Mouse (Mus musculus) heart, embryonic 12.5 days (tissue): Measurements from ENCODE around the gene Fcor. TPM values are rescaled to one million over a fixed set of nuclear protein-coding genes. Genes with fewer than 3 reads are reported as not detected.

Experiments
- ATAC-seq: fragments of 200-750 bp; cut with Nextera tagmentation; 2 replicates; pipeline ENCODE4 v1.8.0; 2017; ENCODE audit warnings: moderate TSS enrichment, moderate library complexity; ENCODE audit not compliant: insufficient number of reproducible peaks, low FRiP score
- H3K27ac ChIP-seq: fragments of 300-500 bp; sonication (generic); 2 replicates; pipeline ENCODE4 v1.5.1; 2016; ENCODE audit warnings: mild to moderate bottlenecking, moderate library complexity; ENCODE audit not compliant: poor library complexity, severe bottlenecking
- H3K27me3 ChIP-seq: fragments of 300-500 bp; sonication (generic); replicated peaks from 2 replicates; pipeline ENCODE4 v1.6.1; 2016; ENCODE audit warnings: mild to moderate bottlenecking, moderate library complexity
- H3K36me3 ChIP-seq: fragments of 300-500 bp; sonication (generic); 2 replicates; pipeline ENCODE4 v1.6.1; 2016; ENCODE audit warnings: mild to moderate bottlenecking, moderate library complexity
- H3K4me1 ChIP-seq: fragments of 300-500 bp; sonication (generic); replicated peaks from 2 replicates; pipeline ENCODE4 v1.6.1; 2016; ENCODE audit warnings: mild to moderate bottlenecking
- H3K4me2 ChIP-seq: fragments of 300-500 bp; sonication (generic); 2 replicates; pipeline ENCODE4 v1.6.1; 2016; ENCODE audit warnings: mild to moderate bottlenecking, moderate library complexity
- H3K4me3 ChIP-seq: fragments of 300-500 bp; sonication (generic); 2 replicates; pipeline ENCODE4 v1.5.1; 2016; ENCODE audit warnings: mild to moderate bottlenecking
- H3K9ac ChIP-seq: fragments of 300-500 bp; sonication (generic); 2 replicates; pipeline ENCODE4 v1.6.1; 2016; ENCODE audit warnings: mild to moderate bottlenecking, moderate library complexity
- H3K9me3 ChIP-seq: fragments of 300-500 bp; sonication (generic); replicated peaks from 2 replicates; pipeline ENCODE4 v1.6.1; 2016; ENCODE audit warnings: mild to moderate bottlenecking, moderate library complexity
- WGBS: fragments of 180-500 bp; shearing (Covaris S2); methylation state at CpG from one replicate; pipeline ENCODE4 v1.1.7; 2016; 5-methylcytosine and 5-hydroxymethylcytosine counted together
- polyA plus RNA-seq: library from polyadenylated mRNA; unstranded; fragments of >200 nt; fragmentation: Nextera tagmentation; extraction: Ambion mirVana; gene quantifications from 2 replicates; pipeline ENCODE4 v1.2.1, GENCODE M21; 2016

Gene Fcor
- polyA plus RNA-seq, 1 experiment from 2014 or later, result 6.7 TPM

- Histone ChIP-seq H3K36me3 (peaks cover 6% of the 10 kb centered on the region; the same call in 1 of the 2 replicates), H3K4me1 (no peaks in the 10 kb centered on the region), H3K27me3 (no peaks in the 10 kb centered on the region), H3K4me3 (no peak overlapping the region), H3K9ac (no peak overlapping the region), H3K4me2 (no peak overlapping the region), H3K27ac (no peak overlapping the region), H3K9me3 (no peaks in the 10 kb centered on the region)
- ATAC-seq, result no peak
- 71% methylated on average over 4 of the region's 4 CpGs for WGBS
Measured at GRCm38 (mm10) chr8:3647561-3647960, 24.6 kb downstream of the Fcor start.

DNA sequence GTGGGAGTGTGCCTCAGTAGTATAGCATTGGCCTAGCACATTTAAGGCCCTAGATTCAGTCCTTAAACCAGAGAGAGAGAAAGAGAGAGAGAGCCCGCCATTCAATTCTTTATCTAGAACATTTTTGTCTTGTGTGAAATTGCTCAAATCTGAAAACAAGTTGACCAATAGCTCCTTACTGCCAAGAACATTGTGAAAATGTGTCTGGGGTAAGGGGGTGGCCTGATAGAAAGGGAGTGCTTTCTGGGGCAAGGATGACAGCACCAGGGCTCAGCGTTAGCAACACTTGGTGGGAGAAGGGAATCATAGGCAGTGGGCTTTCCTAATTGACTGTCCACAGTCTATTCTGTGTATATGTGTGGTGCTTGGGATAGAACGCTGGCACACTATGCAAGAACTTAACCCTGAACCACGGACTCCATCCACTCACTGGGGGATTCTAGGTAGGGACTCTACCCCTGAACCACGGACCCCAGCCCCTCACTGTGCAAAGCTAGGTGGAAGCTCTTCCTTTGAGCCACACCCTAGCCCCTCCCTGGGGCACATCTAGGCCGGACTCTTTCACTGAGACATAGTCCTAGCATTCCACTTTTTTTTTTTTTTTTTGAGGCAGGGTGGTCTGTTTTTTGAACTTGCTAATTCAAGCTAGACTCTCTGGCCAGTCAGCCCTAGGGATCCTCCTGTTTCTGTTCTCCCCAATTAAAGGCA, 25.2 kb downstream of the Fcor start:
- no peak for ATAC-seq
- H3K4me2 ChIP-seq, result no peak overlapping the region
- no peaks in the 10 kb centered on the region for H3K4me1 ChIP-seq
- no peak overlapping the region for H3K4me3 ChIP-seq
- peaks cover 8% of the 10 kb centered on the region; the same call in 1 of the 2 replicates for H3K36me3 ChIP-seq
- H3K9ac ChIP-seq, result no peak overlapping the region
- no peaks in the 10 kb centered on the region for H3K9me3 ChIP-seq
- H3K27me3 ChIP-seq, result no peaks in the 10 kb centered on the region
- H3K27ac ChIP-seq, result no peak overlapping the region
- WGBS, result 77% methylated on average over 6 of the region's 6 CpGs

DNA sequence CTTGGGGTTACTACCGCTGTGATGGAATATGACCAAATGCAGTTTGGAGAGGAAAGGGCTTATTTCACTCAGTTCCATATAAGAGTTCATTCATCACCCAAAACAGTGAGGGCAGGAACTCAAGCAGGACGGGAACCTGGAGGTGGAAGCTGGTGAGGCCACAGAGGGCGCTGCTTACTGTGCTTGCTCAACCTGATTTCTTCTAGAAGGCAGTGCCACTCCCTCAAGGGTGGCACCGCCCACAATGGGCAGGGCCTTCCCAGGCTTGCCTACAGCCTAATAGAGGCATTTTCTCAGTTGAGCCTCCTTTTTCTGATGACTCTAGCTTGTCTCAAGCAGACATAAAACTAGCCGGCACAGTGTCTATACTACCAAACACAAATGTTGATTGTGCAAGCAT, 26.4 kb downstream of the Fcor start:
- peaks cover 20% of the 10 kb centered on the region; the same call in 1 of the 2 replicates for H3K36me3 ChIP-seq
- no peak for ATAC-seq
- H3K9ac ChIP-seq, result no peak overlapping the region
- H3K4me3 ChIP-seq, result no peak overlapping the region
- WGBS, result 16% methylated on average over 5 of the region's 5 CpGs
- no peak overlapping the region for H3K27ac ChIP-seq
- H3K4me2 ChIP-seq, result no peak overlapping the region
- H3K4me1 ChIP-seq, result no peaks in the 10 kb centered on the region
- H3K9me3 ChIP-seq, result no peaks in the 10 kb centered on the region
- H3K27me3 ChIP-seq, result no peaks in the 10 kb centered on the region

GRCm38 (mm10) chr8:3631478-3631875, 40.7 kb downstream of the Fcor start:
- no peak overlapping the region for H3K27ac ChIP-seq

DNA sequence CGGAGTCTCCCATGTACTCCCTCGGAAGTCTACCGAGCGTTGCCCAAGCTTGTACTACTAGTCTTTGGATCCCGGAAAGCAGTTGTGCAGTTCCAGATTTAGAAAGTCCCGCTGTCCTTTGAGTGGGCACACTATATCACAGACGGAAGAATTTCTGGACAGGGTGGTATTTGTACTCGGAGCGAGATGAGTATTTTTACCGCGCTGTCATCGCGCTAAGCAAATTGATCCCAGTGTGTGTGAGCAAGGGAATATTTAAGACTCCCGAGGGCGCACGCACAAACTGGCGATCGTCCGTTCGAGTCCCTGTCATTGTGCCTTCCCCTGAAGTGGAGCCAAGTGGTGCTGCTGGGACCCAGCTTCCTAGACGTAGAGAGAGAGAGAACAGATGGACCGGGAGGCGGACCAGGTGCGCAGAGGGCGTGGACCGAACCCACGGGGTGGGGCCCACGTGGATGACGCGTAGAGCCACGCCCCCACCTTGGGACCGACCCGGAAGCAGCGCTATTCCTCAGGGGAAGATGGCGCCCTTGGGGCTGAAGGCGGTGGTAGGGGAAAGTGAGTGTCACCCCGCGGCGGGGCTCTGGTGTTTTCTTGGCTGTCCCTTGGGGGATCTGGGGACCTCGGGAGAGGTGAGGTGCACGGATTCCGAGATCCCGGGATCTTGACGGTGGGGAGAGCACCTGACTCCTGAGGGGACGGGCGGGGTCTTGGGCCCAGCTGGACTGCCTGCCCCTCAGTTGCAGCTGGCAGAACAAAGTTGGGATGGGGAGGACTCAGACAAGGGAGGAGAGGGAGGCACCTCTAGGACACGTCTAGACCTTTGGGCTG, 41.3 kb downstream of the Fcor start, which contains the start of gene Stxbp2:
Gene Stxbp2, plus strand, starts transcription at position 309 of the 831 bp plus-strand sequence.
- peak; percentile 91 for ATAC-seq

More at GRCm38 (mm10) chr8:3631478-3631875, 40.7 kb downstream of the Fcor start:
- H3K9me3 ChIP-seq, result no peaks in the 10 kb centered on the region
- peak overlapping the region; percentile 69 for H3K4me3 ChIP-seq
- peak; percentile 70; the same call in 1 of the 2 replicates for ATAC-seq
- H3K27me3 ChIP-seq, result 0 out of 2 replicates have a peak, but pooled peaks cover 5% of the 10 kb centered on the region
- peak overlapping the region; percentile 68 for H3K9ac ChIP-seq
- peaks cover 31% of the 10 kb centered on the region for H3K36me3 ChIP-seq
- peaks cover 9% of the 10 kb centered on the region for H3K4me1 ChIP-seq
- WGBS, result 12% methylated on average over 8 of the region's 8 CpGs
- peak overlapping the region; percentile 77 for H3K4me2 ChIP-seq

GRCm38 (mm10) chr8:3628014-3628413, 44.1 kb downstream of the Fcor start:
- WGBS, result 24% methylated on average over 5 of the region's 5 CpGs

More for the DNA sequence above, 41.3 kb downstream of the Fcor start, which contains the start of gene Stxbp2:
- Histone ChIP-seq H3K4me3 (peak within 1 kb of the TSS; percentile 69), H3K27me3 (0 out of 2 replicates have a peak, but pooled peaks cover 5% of the 10 kb centered on the region), H3K9ac (peak within 1 kb of the TSS; percentile 68), H3K36me3 (peaks cover 25% of the 10 kb centered on the region), H3K27ac (no peak within 1 kb of the TSS), H3K9me3 (no peaks in the 10 kb centered on the region), H3K4me1 (peaks cover 9% of the 10 kb centered on the region), H3K4me2 (peak within 1 kb of the TSS; percentile 77)
- WGBS, result 6% methylated on average over 47 of the region's 47 CpGs

GRCm38 (mm10) chr8:3626971-3627370, 45.2 kb downstream of the Fcor start:
- 52% methylated on average over 5 of the region's 5 CpGs for WGBS
- no peak overlapping the region for H3K9ac ChIP-seq
- no peak for ATAC-seq
- no peak overlapping the region for H3K4me3 ChIP-seq
- 0 out of 2 replicates have a peak, but pooled peaks cover 5% of the 10 kb centered on the region for H3K27me3 ChIP-seq
- peaks cover 13% of the 10 kb centered on the region for H3K4me1 ChIP-seq
- no peak overlapping the region for H3K4me2 ChIP-seq
- no peak overlapping the region for H3K27ac ChIP-seq
- H3K36me3 ChIP-seq, result no peaks in the 10 kb centered on the region
- no peaks in the 10 kb centered on the region for H3K9me3 ChIP-seq

More at GRCm38 (mm10) chr8:3628014-3628413, 44.1 kb downstream of the Fcor start:
- 0 out of 2 replicates have a peak, but pooled peaks cover 5% of the 10 kb centered on the region for H3K27me3 ChIP-seq
- H3K9me3 ChIP-seq, result no peaks in the 10 kb centered on the region
- ATAC-seq, result no peak
- H3K9ac ChIP-seq, result no peak overlapping the region
- H3K27ac ChIP-seq, result no peak overlapping the region
- no peak overlapping the region for H3K4me3 ChIP-seq
- H3K4me1 ChIP-seq, result peaks cover 9% of the 10 kb centered on the region
- H3K4me2 ChIP-seq, result no peak overlapping the region
- no peaks in the 10 kb centered on the region for H3K36me3 ChIP-seq

GRCm38 (mm10) chr8:3625445-3625844, 46.7 kb downstream of the Fcor start, which contains the start of gene Pcp2:
TSS of gene Pcp2 (minus strand) at chr8:3625545.
- H3K9me3 ChIP-seq, result no peaks in the 10 kb centered on the region
- no peak within 1 kb of the TSS for H3K27ac ChIP-seq
- H3K4me2 ChIP-seq, result no peak within 1 kb of the TSS
- H3K27me3 ChIP-seq, result 0 out of 2 replicates have a peak, but pooled peaks cover 5% of the 10 kb centered on the region
- H3K4me1 ChIP-seq, result peaks cover 8% of the 10 kb centered on the region
- WGBS, result 63% methylated on average over 1 of the region's 1 CpGs
- H3K36me3 ChIP-seq, result no peaks in the 10 kb centered on the region
- no peak for ATAC-seq
- H3K4me3 ChIP-seq, result no peak within 1 kb of the TSS
- peak within 1 kb of the TSS; percentile 13; the same call in 1 of the 2 replicates for H3K9ac ChIP-seq

DNA sequence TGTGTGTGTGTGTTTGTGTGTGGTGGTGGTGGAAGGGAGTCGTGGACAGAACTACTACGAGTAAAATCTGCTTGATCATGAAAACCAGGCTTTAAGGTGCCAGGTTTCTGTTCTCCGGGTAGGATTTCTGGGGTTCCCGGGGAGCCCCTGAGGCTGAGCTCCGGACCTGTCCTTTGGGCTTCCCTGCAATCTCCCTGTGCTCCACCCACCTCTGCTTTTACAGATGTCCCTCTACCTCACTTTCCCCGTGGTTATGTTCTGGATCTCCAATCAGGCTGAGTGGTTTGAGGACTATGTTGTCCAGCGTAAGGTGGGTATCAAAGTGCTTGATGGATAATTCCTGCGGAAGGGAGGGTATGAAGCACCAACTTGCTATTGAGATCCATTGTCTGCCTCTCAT, 50.0 kb downstream of the Fcor start:
- WGBS, result 64% methylated on average over 8 of the region's 8 CpGs

GRCm38 (mm10) chr8:3621199-3621970, 50.8 kb downstream of the Fcor start, which contains the start of the genes Xab2 and Pet100:
TSS of gene Xab2 (minus strand) at chr8:3621316.
TSS of gene Pet100 (plus strand) at chr8:3621548.
- Histone ChIP-seq H3K27me3 (no peaks in the 10 kb centered on the region), H3K4me3 (peak within 1 kb of the TSS; percentile 94), H3K27ac (no peak within 1 kb of the TSS), H3K4me1 (peaks cover 17% of the 10 kb centered on the region), H3K9ac (peak within 1 kb of the TSS; percentile 93), H3K9me3 (no peaks in the 10 kb centered on the region), H3K36me3 (peaks cover 24% of the 10 kb centered on the region), H3K4me2 (peak within 1 kb of the TSS; percentile 84)
- under 1% methylated on average over 37 of the region's 37 CpGs for WGBS
- peak; percentile 98 for ATAC-seq

More for the DNA sequence above, 50.0 kb downstream of the Fcor start:
- Histone ChIP-seq H3K27me3 (no peaks in the 10 kb centered on the region), H3K9ac (peak overlapping the region; percentile 79; the same call in 1 of the 2 replicates), H3K9me3 (no peaks in the 10 kb centered on the region), H3K4me3 (peak overlapping the region; percentile 94), H3K4me1 (peaks cover 17% of the 10 kb centered on the region), H3K4me2 (peak overlapping the region; percentile 79), H3K27ac (no peak overlapping the region), H3K36me3 (peaks cover 17% of the 10 kb centered on the region)
- no peak for ATAC-seq
